Mouse (Mus musculus): Measurements from ENCODE around the gene Ralgds. TPM values are rescaled to one million over a fixed set of nuclear protein-coding genes. Genes with fewer than 3 reads are reported as not detected.

Ralgds gene
- total and polyA plus RNA-seq, 2 experiments from 2014 or later = 12.2 to 34.9 TPM

DNA sequence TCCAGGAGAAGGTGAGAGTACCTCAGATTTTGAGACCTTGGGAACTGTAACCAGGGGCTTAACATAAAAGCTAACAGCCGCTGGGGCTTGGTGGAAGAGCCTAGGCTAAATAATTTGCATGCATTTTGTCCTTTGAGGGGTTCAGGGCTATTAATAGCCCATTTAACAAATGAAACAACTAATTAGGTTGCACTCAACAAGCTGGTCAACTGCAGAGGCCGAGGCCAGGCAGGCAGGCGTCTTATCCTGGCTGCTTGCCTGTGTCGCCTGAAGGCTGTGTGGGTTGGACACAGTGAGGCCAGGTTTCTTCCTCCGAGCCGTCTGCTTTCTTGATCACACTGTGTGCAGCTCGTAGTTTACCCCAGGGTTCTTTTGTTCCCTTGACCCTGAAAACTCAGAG is 22.7 kb downstream of the Ralgds start:
- Histone ChIP-seq H3K4me1 (ENCODE audit: control insufficient read depth, insufficient read depth) (peaks cover 54% of the 10 kb centered on the region), H3K27ac (ENCODE audit: low read depth) (peak overlapping the region; percentile 86), H3K4me2 (ENCODE audit: low read depth, low read length) (peak overlapping the region; percentile 87), H3K9ac (replicated peaks; ENCODE audit: low read depth, low read length) (peak overlapping the region; percentile 23; the same call in 1 of the 2 replicates), H3K36me3 (replicated peaks; ENCODE audit: control insufficient read depth, insufficient read depth, low read length) (0 out of 2 replicates have a peak, but pooled peaks cover under 1% of the 10 kb centered on the region), H3K4me3 (ENCODE audit: low read depth, low read length) (0 out of 2 replicates have a peak overlapping the region, but pooled peaks have one; percentile 12), H3K9me3 (replicated peaks; ENCODE audit: control insufficient read depth, low read length) (no peaks in the 10 kb centered on the region), H3K27me3 (ENCODE audit: control insufficient read depth, insufficient read depth, low read length) (no peaks in the 10 kb centered on the region)
- DNase-seq (ENCODE audit: low spot score) (no peak), ATAC-seq (ENCODE audit: insufficient read depth, low read depth) (no peak)
- TF ChIP-seq EP300 (IDR thresholded peaks at IDR 0.05; ENCODE audit: low read depth) = no peak
- TF ChIP-seq CTCF (IDR thresholded peaks at IDR 0.05; ENCODE audit: low read depth) = no peak
- whole genome bisulfite sequencing = 25% methylated on average over 7 of the region's 7 CpGs

DNA sequence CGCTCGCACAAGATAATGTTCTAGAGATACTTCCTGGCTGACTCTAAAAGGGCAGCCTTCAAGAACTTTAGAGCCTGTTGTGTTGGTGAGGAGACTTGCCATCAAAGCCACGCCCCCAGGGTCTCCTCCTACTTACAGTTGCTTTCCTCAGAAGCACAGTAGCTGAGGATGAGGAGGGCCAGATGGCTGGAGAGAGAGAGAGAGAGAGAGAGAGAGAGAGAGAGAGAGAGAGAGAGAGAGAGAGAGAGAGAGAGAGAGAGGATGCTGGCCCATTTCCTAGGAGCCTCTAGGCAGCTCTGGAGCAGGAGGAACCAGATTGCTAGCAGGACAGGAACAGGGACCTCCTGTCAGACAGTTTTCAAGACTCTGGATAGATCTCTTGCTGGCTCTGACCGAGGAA is 23.2 kb downstream of the Ralgds start:
- H3K4me3 ChIP-seq (ENCODE audit: low read depth, low read length) = no peak overlapping the region
- ATAC-seq (ENCODE audit: insufficient read depth, low read depth) (no peak), DNase-seq (ENCODE audit: low spot score) (no peak)
- H3K4me1 ChIP-seq (ENCODE audit: control insufficient read depth, insufficient read depth) = peaks cover 54% of the 10 kb centered on the region
- H3K27ac ChIP-seq (ENCODE audit: low read depth) = peak overlapping the region; percentile 86
- 50% methylated on average over 4 of the region's 4 CpGs for WGBS
- H3K4me2 ChIP-seq (ENCODE audit: low read depth, low read length) = peak overlapping the region; percentile 87; the same call in 1 of the 2 replicates
- H3K27me3 ChIP-seq (ENCODE audit: control insufficient read depth, insufficient read depth, low read length) = no peaks in the 10 kb centered on the region
- no peak overlapping the region for H3K9ac ChIP-seq (replicated peaks; ENCODE audit: low read depth, low read length)
- TF ChIP-seq CTCF (IDR thresholded peaks at IDR 0.05; ENCODE audit: low read depth) (no peak), EP300 (IDR thresholded peaks at IDR 0.05; ENCODE audit: low read depth) (no peak)
- no peaks in the 10 kb centered on the region for H3K9me3 ChIP-seq (replicated peaks; ENCODE audit: control insufficient read depth, low read length)
- H3K36me3 ChIP-seq (replicated peaks; ENCODE audit: control insufficient read depth, insufficient read depth, low read length) = 0 out of 2 replicates have a peak, but pooled peaks cover 3% of the 10 kb centered on the region

DNA sequence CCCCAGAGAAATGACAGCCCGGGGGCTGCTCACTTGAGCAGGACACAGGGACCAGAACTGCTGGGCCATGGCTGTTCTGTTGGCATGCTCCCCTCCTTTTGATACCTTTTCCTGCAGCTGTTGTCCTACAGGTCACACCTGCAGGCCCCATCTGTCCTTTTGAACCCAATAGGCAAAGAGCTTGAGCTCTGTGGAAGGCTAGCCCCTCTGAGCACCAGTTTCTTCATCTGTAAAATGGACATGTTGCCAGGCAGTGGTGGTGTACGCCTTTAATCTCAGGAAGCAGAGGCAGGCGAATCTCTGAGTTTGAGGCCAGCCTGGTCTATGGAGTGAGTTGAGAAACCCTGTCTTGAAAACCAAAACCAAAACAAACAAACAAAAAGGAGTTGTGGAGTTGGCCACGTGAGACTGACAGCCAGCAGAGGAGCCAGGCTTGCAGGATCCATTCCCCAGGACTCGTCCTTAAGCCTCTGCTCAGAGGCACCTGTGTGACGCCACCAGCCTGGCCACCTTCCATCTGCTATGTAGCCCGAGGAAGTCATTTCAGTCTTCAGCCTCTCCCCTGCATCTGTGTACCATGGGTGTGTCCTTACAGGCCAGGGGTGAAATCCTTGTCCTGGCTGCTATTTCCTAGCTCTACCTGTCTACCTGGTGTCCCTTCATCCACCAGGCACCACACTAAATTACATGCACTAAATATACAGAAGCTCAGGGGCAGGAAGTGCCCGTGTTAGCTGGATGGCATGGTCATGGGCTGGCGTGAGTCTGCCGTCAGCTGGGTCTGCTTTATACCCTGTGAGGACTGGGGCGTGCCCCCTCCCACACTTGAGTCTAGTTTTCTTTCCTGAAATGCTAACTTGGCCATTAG is 24.1 kb downstream of the Ralgds start:
- Histone ChIP-seq H3K4me1 (ENCODE audit: control insufficient read depth, insufficient read depth) (peaks cover 54% of the 10 kb centered on the region), H3K9ac (replicated peaks; ENCODE audit: low read depth, low read length) (no peak overlapping the region), H3K4me3 (ENCODE audit: low read depth, low read length) (no peak overlapping the region), H3K4me2 (ENCODE audit: low read depth, low read length) (no peak overlapping the region), H3K36me3 (replicated peaks; ENCODE audit: control insufficient read depth, insufficient read depth, low read length) (peaks cover 3% of the 10 kb centered on the region; the same call in 1 of the 2 replicates), H3K9me3 (replicated peaks; ENCODE audit: control insufficient read depth, low read length) (no peaks in the 10 kb centered on the region), H3K27me3 (ENCODE audit: control insufficient read depth, insufficient read depth, low read length) (no peaks in the 10 kb centered on the region), H3K27ac (ENCODE audit: low read depth) (no peak overlapping the region; the same call in 1 of the 2 replicates)
- no peak for ATAC-seq (ENCODE audit: insufficient read depth, low read depth)
- 82% methylated on average over 11 of the region's 11 CpGs for WGBS
- DNase-seq (ENCODE audit: low spot score) = no peak
- TF ChIP-seq CTCF (IDR thresholded peaks at IDR 0.05; ENCODE audit: low read depth) (no peak), EP300 (IDR thresholded peaks at IDR 0.05; ENCODE audit: low read depth) (no peak)

DNA sequence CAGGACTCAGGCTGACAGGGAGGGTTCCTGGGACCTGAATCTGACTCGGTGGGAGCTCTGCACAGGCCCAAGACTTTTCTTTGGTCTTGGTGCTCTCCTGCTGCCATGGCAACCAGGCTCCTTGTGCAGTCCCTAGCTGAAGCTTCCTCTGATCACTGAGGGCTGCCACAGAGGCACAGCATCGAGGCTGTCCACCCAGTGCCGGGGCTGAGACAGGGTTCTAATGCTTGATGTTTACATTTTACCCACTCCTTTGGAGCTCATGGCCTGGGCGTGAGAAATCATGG is 24.7 kb downstream of the Ralgds start:
- no peak for DNase-seq (ENCODE audit: low spot score)
- H3K27ac ChIP-seq (ENCODE audit: low read depth) = no peak overlapping the region
- WGBS = 66% methylated on average over 4 of the region's 4 CpGs

DNA sequence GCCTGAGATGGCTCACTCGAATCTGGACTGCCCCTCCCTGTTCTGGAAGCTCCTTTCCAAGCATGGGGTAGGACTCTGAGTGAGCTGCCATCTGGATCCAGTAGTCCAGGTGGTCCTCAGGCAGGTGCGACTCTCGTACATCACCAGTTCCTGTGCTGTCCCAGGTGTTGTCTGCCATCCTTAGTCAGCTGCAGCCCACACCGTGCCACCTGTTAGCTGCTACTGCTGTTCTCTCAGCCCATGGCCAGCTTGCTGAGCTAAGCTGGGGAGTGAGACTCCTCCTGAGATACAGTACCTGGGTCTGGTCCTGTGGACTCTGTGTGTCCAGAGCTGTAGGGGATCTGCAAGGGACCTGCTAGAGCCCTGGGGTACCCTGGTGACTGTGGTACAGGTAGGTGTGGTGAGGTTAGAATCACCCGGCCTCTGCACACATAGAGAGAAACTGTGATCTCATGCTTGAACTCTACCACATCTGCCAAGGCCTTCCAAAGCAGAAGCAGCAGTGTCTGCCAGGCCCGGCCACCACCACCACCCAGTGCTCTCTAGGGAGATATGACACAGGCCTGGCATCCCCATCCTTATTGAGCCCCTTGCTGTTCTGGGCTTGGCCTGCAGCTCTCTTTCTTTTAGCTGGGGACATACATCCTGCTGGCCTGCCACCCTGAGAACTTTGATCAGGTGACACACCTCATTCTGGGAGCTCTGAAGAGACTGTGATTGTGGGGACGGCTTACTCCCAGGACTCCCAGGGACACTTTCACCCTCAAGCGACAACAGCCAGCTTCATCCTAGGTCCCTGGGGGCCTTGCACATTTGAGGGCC is 25.3 kb downstream of the Ralgds start:
- H3K9ac ChIP-seq (replicated peaks; ENCODE audit: low read depth, low read length) = no peak overlapping the region
- no peak overlapping the region for H3K4me2 ChIP-seq (ENCODE audit: low read depth, low read length)
- no peak for TF ChIP-seq CTCF (IDR thresholded peaks at IDR 0.05; ENCODE audit: low read depth)
- no peak for TF ChIP-seq EP300 (IDR thresholded peaks at IDR 0.05; ENCODE audit: low read depth)
- ATAC-seq (ENCODE audit: insufficient read depth, low read depth) (no peak), DNase-seq (ENCODE audit: low spot score) (no peak)
- 71% methylated on average over 8 of the region's 8 CpGs for WGBS
- H3K36me3 ChIP-seq (replicated peaks; ENCODE audit: control insufficient read depth, insufficient read depth, low read length) = peaks cover 13% of the 10 kb centered on the region
- H3K27me3 ChIP-seq (ENCODE audit: control insufficient read depth, insufficient read depth, low read length) = no peaks in the 10 kb centered on the region
- H3K4me3 ChIP-seq (ENCODE audit: low read depth, low read length) = no peak overlapping the region
- H3K27ac ChIP-seq (ENCODE audit: low read depth) = 0 out of 2 replicates have a peak overlapping the region, but pooled peaks have one; percentile 66
- no peaks in the 10 kb centered on the region for H3K9me3 ChIP-seq (replicated peaks; ENCODE audit: control insufficient read depth, low read length)
- peaks cover 48% of the 10 kb centered on the region for H3K4me1 ChIP-seq (ENCODE audit: control insufficient read depth, insufficient read depth)

More for the DNA sequence above, 24.7 kb downstream of the Ralgds start:
- Histone ChIP-seq H3K4me1 (ENCODE audit: control insufficient read depth, insufficient read depth) (peaks cover 54% of the 10 kb centered on the region), H3K36me3 (replicated peaks; ENCODE audit: control insufficient read depth, insufficient read depth, low read length) (peaks cover 7% of the 10 kb centered on the region; the same call in 1 of the 2 replicates), H3K9ac (replicated peaks; ENCODE audit: low read depth, low read length) (no peak overlapping the region), H3K4me3 (ENCODE audit: low read depth, low read length) (no peak overlapping the region), H3K4me2 (ENCODE audit: low read depth, low read length) (no peak overlapping the region), H3K9me3 (replicated peaks; ENCODE audit: control insufficient read depth, low read length) (no peaks in the 10 kb centered on the region), H3K27me3 (ENCODE audit: control insufficient read depth, insufficient read depth, low read length) (no peaks in the 10 kb centered on the region)
- ATAC-seq (ENCODE audit: insufficient read depth, low read depth) = no peak
- TF ChIP-seq EP300 (IDR thresholded peaks at IDR 0.05; ENCODE audit: low read depth) = no peak
- no peak for TF ChIP-seq CTCF (IDR thresholded peaks at IDR 0.05; ENCODE audit: low read depth)
